Mouse (Mus musculus): ENCODE data around the gene Cep63. TPM values are rescaled to one million over a fixed set of nuclear protein-coding genes. Genes with fewer than 3 reads are reported as not detected.

Gene Cep63
- polyA plus RNA-seq, 1 experiment from 2014 or later: 15.5 TPM

- H3K4me3 ChIP-seq (ENCODE audit: low read depth, low read length): no peak overlapping the region
- H3K9ac ChIP-seq (replicated peaks): no peak overlapping the region
- no peaks in the 10 kb centered on the region for H3K27me3 ChIP-seq (ENCODE audit: insufficient read depth, low read length)
- 59% methylated on average over 6 of the region's 6 CpGs for WGBS (ENCODE audit: insufficient replicate concordance)
- TF ChIP-seq EP300 (IDR thresholded peaks at IDR 0.05; ENCODE audit: low read depth): no peak
- no peak for TF ChIP-seq CTCF (IDR thresholded peaks at IDR 0.05; ENCODE audit: low read depth)
- no peak overlapping the region for H3K4me2 ChIP-seq (ENCODE audit: low read depth, low read length)
- DNase-seq (no peak), ATAC-seq (no peak)
- peaks cover 3% of the 10 kb centered on the region; the same call in 1 of the 2 replicates for H3K9me3 ChIP-seq (ENCODE audit: low read length)
- H3K36me3 ChIP-seq (replicated peaks; ENCODE audit: insufficient read depth, low read length): no peaks in the 10 kb centered on the region
- H3K27ac ChIP-seq (ENCODE audit: low read depth): no peak overlapping the region
- no peaks in the 10 kb centered on the region for H3K4me1 ChIP-seq (ENCODE audit: insufficient read depth)
Observed at GRCm38 (mm10) chr9:102651199-102651720, 24.9 kb upstream of the Cep63 start.

GRCm38 (mm10) chr9:102650637-102651036, 24.3 kb upstream of the Cep63 start:
- Histone ChIP-seq H3K27me3 (ENCODE audit: insufficient read depth, low read length) (no peaks in the 10 kb centered on the region), H3K9me3 (ENCODE audit: low read length) (peaks cover 3% of the 10 kb centered on the region; the same call in 1 of the 2 replicates), H3K36me3 (replicated peaks; ENCODE audit: insufficient read depth, low read length) (no peaks in the 10 kb centered on the region), H3K4me1 (ENCODE audit: insufficient read depth) (no peaks in the 10 kb centered on the region), H3K4me2 (ENCODE audit: low read depth, low read length) (no peak overlapping the region), H3K27ac (ENCODE audit: low read depth) (no peak overlapping the region), H3K9ac (replicated peaks) (no peak overlapping the region), H3K4me3 (ENCODE audit: low read depth, low read length) (no peak overlapping the region)
- DNase-seq (no peak), ATAC-seq (no peak)
- TF ChIP-seq CTCF (IDR thresholded peaks at IDR 0.05; ENCODE audit: low read depth): no peak
- TF ChIP-seq EP300 (IDR thresholded peaks at IDR 0.05; ENCODE audit: low read depth): no peak
- 50% methylated on average over 7 of the region's 7 CpGs for WGBS (ENCODE audit: insufficient replicate concordance)

- 75% methylated on average over 17 of the region's 17 CpGs for WGBS (ENCODE audit: insufficient replicate concordance)
- Histone ChIP-seq H3K27ac (ENCODE audit: low read depth) (no peak overlapping the region), H3K4me2 (ENCODE audit: low read depth, low read length) (no peak overlapping the region), H3K36me3 (replicated peaks; ENCODE audit: insufficient read depth, low read length) (no peaks in the 10 kb centered on the region), H3K9ac (replicated peaks) (no peak overlapping the region), H3K4me1 (ENCODE audit: insufficient read depth) (no peaks in the 10 kb centered on the region), H3K9me3 (ENCODE audit: low read length) (peaks cover 3% of the 10 kb centered on the region; the same call in 1 of the 2 replicates), H3K4me3 (ENCODE audit: low read depth, low read length) (no peak overlapping the region), H3K27me3 (ENCODE audit: insufficient read depth, low read length) (no peaks in the 10 kb centered on the region)
- ATAC-seq (peak; percentile 59), DNase-seq (no peak)
- TF ChIP-seq CTCF (IDR thresholded peaks at IDR 0.05; ENCODE audit: low read depth): no peak
- no peak for TF ChIP-seq EP300 (IDR thresholded peaks at IDR 0.05; ENCODE audit: low read depth)
Observed at GRCm38 (mm10) chr9:102649917-102650527, 23.7 kb upstream of the Cep63 start.

GRCm38 (mm10) chr9:102647010-102647409, 20.7 kb upstream of the Cep63 start:
- H3K27me3 ChIP-seq (ENCODE audit: insufficient read depth, low read length): 0 out of 2 replicates have a peak, but pooled peaks cover 6% of the 10 kb centered on the region
- no peaks in the 10 kb centered on the region for H3K36me3 ChIP-seq (replicated peaks; ENCODE audit: insufficient read depth, low read length)
- TF ChIP-seq EP300 (IDR thresholded peaks at IDR 0.05; ENCODE audit: low read depth): no peak
- TF ChIP-seq CTCF (IDR thresholded peaks at IDR 0.05; ENCODE audit: low read depth): no peak
- H3K4me3 ChIP-seq (ENCODE audit: low read depth, low read length): no peak overlapping the region
- H3K4me1 ChIP-seq (ENCODE audit: insufficient read depth): no peaks in the 10 kb centered on the region; the same call in 1 of the 2 replicates
- no peak overlapping the region for H3K27ac ChIP-seq (ENCODE audit: low read depth)
- ATAC-seq (no peak), DNase-seq (no peak)
- no peak overlapping the region for H3K4me2 ChIP-seq (ENCODE audit: low read depth, low read length)
- no peaks in the 10 kb centered on the region for H3K9me3 ChIP-seq (ENCODE audit: low read length)
- no peak overlapping the region for H3K9ac ChIP-seq (replicated peaks)
- WGBS (ENCODE audit: insufficient replicate concordance): 72% methylated on average over 6 of the region's 6 CpGs

GRCm38 (mm10) chr9:102645119-102645695, 18.9 kb upstream of the Cep63 start:
- TF ChIP-seq CTCF (IDR thresholded peaks at IDR 0.05; ENCODE audit: low read depth) (no peak), EP300 (IDR thresholded peaks at IDR 0.05; ENCODE audit: low read depth) (no peak)
- H3K36me3 ChIP-seq (replicated peaks; ENCODE audit: insufficient read depth, low read length): no peaks in the 10 kb centered on the region
- WGBS (ENCODE audit: insufficient replicate concordance): 64% methylated on average over 3 of the region's 3 CpGs
- DNase-seq (no peak), ATAC-seq (no peak)
- H3K27me3 ChIP-seq (ENCODE audit: insufficient read depth, low read length): 0 out of 2 replicates have a peak, but pooled peaks cover 6% of the 10 kb centered on the region
- H3K4me1 ChIP-seq (ENCODE audit: insufficient read depth): no peaks in the 10 kb centered on the region; the same call in 1 of the 2 replicates
- H3K4me2 ChIP-seq (ENCODE audit: low read depth, low read length): no peak overlapping the region
- no peak overlapping the region for H3K27ac ChIP-seq (ENCODE audit: low read depth)
- no peaks in the 10 kb centered on the region for H3K9me3 ChIP-seq (ENCODE audit: low read length)
- no peak overlapping the region for H3K9ac ChIP-seq (replicated peaks)
- H3K4me3 ChIP-seq (ENCODE audit: low read depth, low read length): no peak overlapping the region

- Histone ChIP-seq H3K4me1 (ENCODE audit: insufficient read depth) (no peaks in the 10 kb centered on the region; the same call in 1 of the 2 replicates), H3K4me3 (ENCODE audit: low read depth, low read length) (no peak overlapping the region), H3K36me3 (replicated peaks; ENCODE audit: insufficient read depth, low read length) (no peaks in the 10 kb centered on the region), H3K9me3 (ENCODE audit: low read length) (no peaks in the 10 kb centered on the region), H3K9ac (replicated peaks) (no peak overlapping the region), H3K27me3 (ENCODE audit: insufficient read depth, low read length) (0 out of 2 replicates have a peak, but pooled peaks cover 6% of the 10 kb centered on the region), H3K27ac (ENCODE audit: low read depth) (peak overlapping the region; percentile 57; the same call in 1 of the 2 replicates), H3K4me2 (ENCODE audit: low read depth, low read length) (no peak overlapping the region)
- WGBS (ENCODE audit: insufficient replicate concordance): 31% methylated on average over 10 of the region's 10 CpGs
- DNase-seq (peak; percentile 32), ATAC-seq (no peak)
- no peak for TF ChIP-seq EP300 (IDR thresholded peaks at IDR 0.05; ENCODE audit: low read depth)
- TF ChIP-seq CTCF (IDR thresholded peaks at IDR 0.05; ENCODE audit: low read depth): no peak
Observed at GRCm38 (mm10) chr9:102643486-102644101, 17.3 kb upstream of the Cep63 start.

Data from liver, postnatal 0 days (tissue).